Mouse (Mus musculus) heart, postnatal 25 days (tissue): ENCODE results near the gene Paxx. TPM values are rescaled to one million over a fixed set of nuclear protein-coding genes. Genes with fewer than 3 reads are reported as not detected.
"Not testable (repeated sequence)": the region's sequence is repeated elsewhere in the genome, so short reads cannot be mapped to it uniquely, and the experiment has no call there.

ENCODE experiments used
- DNase-seq: peaks from one replicate; pipeline ENCODE4 v3.0.0; 2022; ENCODE audit warnings: low spot score
- intact Hi-C: fragments of 180-260 bp; cut with DNase I; formaldehyde crosslinking; loops from one replicate; pipeline ENCODE4 v1.15.1; 2025
- microRNA-seq: library from miRNA; unstranded; fragments of <30 nt; microRNA quantifications from one replicate; pipeline ENCODE4 v1.2.0, GENCODE M21; 2022
- total RNA-seq, 2 experiments: library from RNA; stranded (reverse); gene quantifications; 2 replicates each; pipeline ENCODE4 v1.2.3; 2021

The Paxx gene
- total RNA-seq, 2 experiments from 2014 or later = 17.4 to 20.8 TPM

- no peak for DNase-seq
- intact Hi-C loops = loop anchor here (5.0 kb wide), 1 partner anchor 127 kb away; no protein-coding TSS in a partner anchor
Observed at GRCm38 (mm10) chr2:25425481-25425880, 35.4 kb downstream of the Paxx start.

- intact Hi-C loops = no loop called here
Observed at GRCm38 (mm10) chr2:25423626-25424025, 37.3 kb downstream of the Paxx start.

DNA sequence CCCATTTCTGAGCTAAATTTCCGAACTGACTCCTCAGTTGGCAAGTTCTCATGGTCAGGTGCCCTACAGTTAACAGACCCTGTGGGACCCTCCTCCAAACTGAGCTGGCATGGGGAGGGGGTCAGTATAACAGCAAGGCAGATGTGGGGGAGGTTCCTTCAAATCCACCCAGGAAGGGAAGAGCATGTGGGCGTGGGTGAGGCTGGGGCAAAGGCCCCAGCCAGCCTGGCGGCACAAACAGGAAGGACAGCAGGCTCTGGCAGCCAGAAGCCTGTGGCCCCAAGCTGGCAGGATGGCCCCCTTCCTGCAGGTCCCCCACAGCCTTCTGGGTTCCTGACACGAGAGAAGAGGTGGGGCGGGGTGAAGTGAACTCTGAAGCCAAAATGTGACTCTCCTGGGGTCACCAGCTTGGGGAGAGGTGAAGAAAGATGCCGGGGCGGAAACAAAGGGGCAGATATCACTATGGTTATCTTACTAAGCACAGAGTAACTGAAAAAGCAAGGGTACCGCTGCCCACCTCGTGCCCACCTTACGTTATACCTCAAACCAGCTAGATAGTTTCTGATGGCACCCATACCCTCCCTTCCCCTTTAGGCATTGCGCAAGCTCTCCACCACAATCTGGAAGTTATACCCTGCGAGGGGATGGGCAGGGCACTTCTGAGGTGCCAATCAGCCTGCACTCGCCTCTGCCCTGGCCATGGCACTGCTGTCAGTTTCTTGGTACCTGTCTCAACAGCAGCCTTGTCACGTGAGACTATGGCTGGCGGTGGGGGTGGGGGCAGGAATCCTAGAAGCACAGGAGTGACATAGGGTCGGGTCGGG, 38.1 kb downstream of the Paxx start, which contains the start of gene Fut7:
TSS of gene Fut7 (plus strand) at position 681 of the 824 bp plus-strand sequence.
- intact Hi-C loops = no loop called here
- no peak for DNase-seq

More at GRCm38 (mm10) chr2:25423626-25424025, 37.3 kb downstream of the Paxx start:
- no peak for DNase-seq

- no peak for DNase-seq
- intact Hi-C loops = loop anchor here (1.0 kb wide), 1 partner anchor 61 kb away; no protein-coding TSS in a partner anchor
Observed at GRCm38 (mm10) chr2:25421896-25422295, 39.0 kb downstream of the Paxx start.

DNA sequence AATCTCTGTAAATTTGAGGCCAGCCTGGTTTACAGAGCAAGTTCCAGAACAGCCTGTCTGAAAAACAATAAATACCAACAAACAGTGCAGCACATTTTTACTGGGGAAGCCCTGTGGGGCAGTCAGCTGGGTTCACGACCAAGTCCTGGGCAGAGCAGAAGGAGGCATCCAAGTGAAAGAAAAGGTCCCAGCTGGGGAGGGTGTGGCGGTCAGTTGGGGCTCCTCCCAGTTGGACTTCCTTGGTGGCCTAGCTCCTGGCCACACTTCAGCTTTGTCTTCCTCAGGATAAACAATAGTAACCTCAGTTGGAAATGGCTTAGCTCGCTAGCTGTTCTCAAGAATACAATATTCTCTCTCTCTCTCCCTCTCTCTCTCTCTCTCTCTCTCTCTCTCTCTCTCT, 43.5 kb downstream of the Paxx start:
- intact Hi-C loops = no loop called here
- no peak for DNase-seq

- intact Hi-C loops, DNase-seq: not testable (repeated sequence)
Observed at GRCm38 (mm10) chr2:25413436-25413835, 47.5 kb downstream of the Paxx start.

DNA sequence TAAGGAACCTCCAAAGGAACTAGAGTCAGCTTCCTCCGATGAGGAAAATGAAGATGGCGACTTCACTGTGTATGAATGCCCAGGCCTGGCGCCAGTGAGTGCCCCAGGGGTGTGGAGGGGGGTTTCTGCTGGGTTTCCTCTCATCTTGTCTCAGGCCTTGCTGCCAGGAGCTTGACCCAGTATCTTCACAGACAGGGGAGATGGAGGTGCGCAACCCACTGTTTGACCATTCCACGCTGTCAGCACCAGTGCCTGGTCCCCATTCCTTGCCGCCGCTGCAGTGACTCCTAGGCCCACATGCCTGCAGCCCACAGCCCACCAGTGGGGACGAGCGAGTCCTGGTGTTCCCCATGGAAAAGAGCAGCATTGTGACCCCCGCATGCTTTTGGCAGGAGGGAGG, 52.0 kb downstream of the Paxx start:
- no peak for DNase-seq
- intact Hi-C loops = no loop called here

Small RNA genes lying within 50 kb of the gene (microRNA-seq; reads per million reads assigned to microRNA genes)
- 1.1 reads per million for gene Mir3087

Other genes starting within 250 kb of the Paxx start
- 10 to 100 TPM; 36.1 to 40.6 TPM for gene Nelfb, start 249.6 kb downstream of the Paxx start, total RNA-seq
- not detected for gene Stpg3, start 246.5 kb downstream of the Paxx start, total RNA-seq
- not detected for gene Fam166a, start 242.3 kb downstream of the Paxx start, total RNA-seq
- 100 to 1,000 TPM; 258 to 313 TPM for gene Tubb4b, start 236.4 kb downstream of the Paxx start, total RNA-seq
- not detected for gene Slc34a3, start 226.7 kb downstream of the Paxx start, total RNA-seq
- not detected for gene Rnf224, start 224.3 kb downstream of the Paxx start, total RNA-seq
- under 1 TPM in 1 of 2 experiments, not detected in 1; 0.53 TPM for gene Rnf208, start 218.8 kb downstream of the Paxx start, total RNA-seq
- not detected for gene Cysrt1, start 218.6 kb downstream of the Paxx start, total RNA-seq
- 1 to 10 TPM; 1.5 to 1.7 TPM for gene AL732309.1, start 214.2 kb downstream of the Paxx start, total RNA-seq
- gene Tmem203, start 205.7 kb downstream of the Paxx start, total RNA-seq = 10 to 100 TPM; 12.6 to 13.2 TPM
- 1 to 10 TPM; 3.6 to 6.0 TPM for gene Tprn, start 198.5 kb downstream of the Paxx start, total RNA-seq
- gene Ssna1, start 188.7 kb downstream of the Paxx start, total RNA-seq = 10 to 100 TPM; 36.7 to 40.5 TPM
- gene Anapc2, start 188.6 kb downstream of the Paxx start, total RNA-seq = 10 to 100 TPM; 38.4 to 40.7 TPM
- not detected for gene Tmem210, start 172.9 kb downstream of the Paxx start, total RNA-seq
- not detected for gene Lrrc26, start 171.2 kb downstream of the Paxx start, total RNA-seq
- gene Grin1, start 141.9 kb downstream of the Paxx start, total RNA-seq = not detected
- 10 to 100 TPM; 18.0 to 20.9 TPM for gene Man1b1, start 128.8 kb downstream of the Paxx start, total RNA-seq
- gene Dpp7, start 104.7 kb downstream of the Paxx start, total RNA-seq = 1 to 10 TPM; 3.0 to 3.4 TPM
- 1 to 10 TPM; 4.0 to 6.1 TPM for gene Uap1l1, start 95.4 kb downstream of the Paxx start, total RNA-seq
- under 1 TPM; 0.16 to 0.50 TPM for gene Sapcd2, start 88.8 kb downstream of the Paxx start, total RNA-seq
- 10 to 100 TPM; 10.8 to 13.9 TPM for gene Entpd2, start 65.2 kb downstream of the Paxx start, total RNA-seq
- gene Npdc1, start 61.7 kb downstream of the Paxx start, total RNA-seq = 10 to 100 TPM; 25.1 to 27.7 TPM
- under 1 TPM in 1 of 2 experiments, not detected in 1; 0.34 TPM for gene Fut7, start 37.8 kb downstream of the Paxx start, total RNA-seq
- 10 to 100 TPM; 31.2 to 36.2 TPM for gene Abca2, start 32.4 kb downstream of the Paxx start, total RNA-seq
- gene Clic3, start 4.3 kb downstream of the Paxx start, total RNA-seq = 1 to 10 TPM; 2.4 to 3.6 TPM
- 100 to 1,000 TPM; 117 to 160 TPM for gene Ptgds, start 9.0 kb upstream of the Paxx start, total RNA-seq
- not detected for gene Lcn12, start 32.8 kb upstream of the Paxx start, total RNA-seq
- gene Fbxw5, start 39.7 kb upstream of the Paxx start, total RNA-seq = 10 to 100 TPM; 85.7 to 91.2 TPM
- under 1 TPM; 0.73 to 0.75 TPM for gene C8g, start 40.6 kb upstream of the Paxx start, total RNA-seq
- 10 to 100 TPM; 15.4 to 17.3 TPM for gene Traf2, start 85.8 kb upstream of the Paxx start, total RNA-seq
- gene Edf1, start 96.8 kb upstream of the Paxx start, total RNA-seq = 100 to 1,000 TPM; 209 to 218 TPM
- gene Mamdc4, start 113.8 kb upstream of the Paxx start, total RNA-seq = 1 to 10 TPM; 1.3 to 3.2 TPM
- 10 to 100 TPM; 63.0 to 70.0 TPM for gene Phpt1, start 114.1 kb upstream of the Paxx start, total RNA-seq
- gene Ajm1, start 120.7 kb upstream of the Paxx start, total RNA-seq = under 1 TPM; 0.08 to 0.10 TPM
- gene Rabl6, start 147.4 kb upstream of the Paxx start, total RNA-seq = 10 to 100 TPM; 61.8 to 66.1 TPM
- not detected for gene Ccdc183, start 156.6 kb upstream of the Paxx start, total RNA-seq
- 10 to 100 TPM; 27.9 to 31.6 TPM for gene Tmem141, start 160.9 kb upstream of the Paxx start, total RNA-seq
- 1 to 10 TPM; 4.8 to 5.8 TPM for gene Fcna, start 166.9 kb upstream of the Paxx start, total RNA-seq
- gene Lcn8, start 192.0 kb upstream of the Paxx start, total RNA-seq = under 1 TPM; 0.73 to 0.99 TPM
- gene Lcn5, start 196.9 kb upstream of the Paxx start, total RNA-seq = not detected
- gene Lcn6, start 215.7 kb upstream of the Paxx start, total RNA-seq = not detected
- not detected for gene Lcn10, start 221.6 kb upstream of the Paxx start, total RNA-seq
- gene Obp2a, start 238.9 kb upstream of the Paxx start, total RNA-seq = not detected
- 10 to 100 TPM in 1 of 2 experiments, 1 to 10 TPM in 1; 9.7 to 13.7 TPM for gene Bmyc, start 245.6 kb upstream of the Paxx start, total RNA-seq